Mouse (Mus musculus): Measurements from ENCODE around the gene Acly.

Gene Acly

DNA sequence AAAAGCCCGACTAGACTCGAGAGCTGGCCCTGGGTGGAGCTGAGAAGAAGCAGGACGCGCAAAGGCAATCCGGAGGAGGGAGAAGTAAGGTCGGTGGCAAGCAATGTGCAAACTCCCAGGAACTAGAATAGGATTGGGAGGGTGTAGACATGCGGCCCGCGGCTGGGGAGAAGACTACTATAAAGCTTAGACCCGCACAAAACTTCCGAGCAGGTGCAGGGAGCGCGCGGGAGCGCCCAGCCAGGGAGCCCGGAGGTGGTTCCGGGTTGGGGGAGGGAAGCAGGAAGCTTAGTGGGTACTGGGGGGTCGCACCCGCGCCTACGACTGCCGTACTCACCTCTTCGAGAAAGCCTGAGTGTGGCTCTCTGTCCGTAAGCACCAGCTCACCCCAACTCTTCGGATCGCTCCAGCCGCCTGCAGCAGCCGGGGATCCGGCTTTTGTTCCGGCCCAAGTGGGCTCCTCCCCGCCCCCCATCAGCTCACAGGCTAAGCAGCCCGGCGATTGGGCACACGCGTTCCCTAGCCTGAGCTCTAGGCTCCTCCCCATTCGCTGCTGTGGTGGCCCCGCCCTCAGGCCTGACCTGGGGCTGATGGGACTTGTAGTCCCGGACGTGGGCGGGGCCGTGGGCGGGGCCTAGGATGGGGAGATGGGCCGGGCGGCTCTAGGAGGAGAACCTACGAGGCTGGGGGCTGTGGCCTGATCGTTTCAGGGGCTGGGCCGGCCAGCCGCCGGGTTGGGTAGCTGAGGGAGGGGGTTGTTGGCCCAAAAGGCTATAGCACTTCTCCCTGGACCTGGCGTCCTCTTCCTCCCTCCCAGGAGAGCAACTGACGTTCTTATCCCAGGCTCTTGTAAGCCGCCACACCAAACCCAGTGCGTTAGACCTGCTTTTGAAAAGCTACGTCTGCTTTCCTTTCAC lies at the start of gene Acly:
Acly (minus strand) TSS at position 543 of the 917 bp plus-strand sequence.
- DNase-seq, result peak; percentile 98 to 100

DNA sequence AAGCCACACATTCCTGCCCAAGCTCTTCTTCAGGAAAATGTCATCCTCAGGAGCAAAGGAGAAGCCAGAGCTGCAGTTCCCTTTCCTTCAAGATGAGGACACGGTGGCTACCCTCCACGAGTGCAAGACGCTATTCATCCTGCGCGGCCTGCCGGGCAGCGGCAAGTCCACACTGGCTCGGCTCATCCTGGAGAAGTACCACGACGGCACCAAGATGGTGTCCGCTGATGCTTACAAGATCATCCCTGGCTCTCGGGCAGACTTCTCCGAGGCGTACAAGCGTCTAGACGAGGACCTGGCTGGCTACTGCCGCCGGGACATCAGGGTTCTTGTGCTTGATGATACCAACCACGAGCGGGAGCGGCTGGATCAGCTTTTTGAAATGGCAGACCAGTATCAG lies 48.5 kb upstream of the Acly start:
- no peak for DNase-seq

DNA sequence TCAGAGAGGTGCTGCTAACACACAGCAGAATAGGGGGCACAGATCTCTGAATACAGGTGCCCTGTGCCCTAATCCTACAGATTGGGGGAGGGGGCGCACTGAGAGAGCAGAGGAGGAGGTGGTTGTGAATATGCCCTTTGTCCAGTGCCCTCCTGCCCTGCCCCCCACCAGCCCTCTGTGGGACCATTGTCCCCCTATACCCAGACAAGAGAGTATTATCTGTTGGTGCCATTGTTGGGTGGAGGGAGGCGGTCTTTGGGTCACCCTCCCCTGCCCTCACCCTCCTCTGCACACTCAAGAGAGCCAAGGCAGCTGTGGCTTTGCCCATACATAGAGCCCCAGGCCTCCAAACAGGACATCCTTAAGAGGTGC lies 47.7 kb upstream of the Acly start:
- DNase-seq, result no peak

DNA sequence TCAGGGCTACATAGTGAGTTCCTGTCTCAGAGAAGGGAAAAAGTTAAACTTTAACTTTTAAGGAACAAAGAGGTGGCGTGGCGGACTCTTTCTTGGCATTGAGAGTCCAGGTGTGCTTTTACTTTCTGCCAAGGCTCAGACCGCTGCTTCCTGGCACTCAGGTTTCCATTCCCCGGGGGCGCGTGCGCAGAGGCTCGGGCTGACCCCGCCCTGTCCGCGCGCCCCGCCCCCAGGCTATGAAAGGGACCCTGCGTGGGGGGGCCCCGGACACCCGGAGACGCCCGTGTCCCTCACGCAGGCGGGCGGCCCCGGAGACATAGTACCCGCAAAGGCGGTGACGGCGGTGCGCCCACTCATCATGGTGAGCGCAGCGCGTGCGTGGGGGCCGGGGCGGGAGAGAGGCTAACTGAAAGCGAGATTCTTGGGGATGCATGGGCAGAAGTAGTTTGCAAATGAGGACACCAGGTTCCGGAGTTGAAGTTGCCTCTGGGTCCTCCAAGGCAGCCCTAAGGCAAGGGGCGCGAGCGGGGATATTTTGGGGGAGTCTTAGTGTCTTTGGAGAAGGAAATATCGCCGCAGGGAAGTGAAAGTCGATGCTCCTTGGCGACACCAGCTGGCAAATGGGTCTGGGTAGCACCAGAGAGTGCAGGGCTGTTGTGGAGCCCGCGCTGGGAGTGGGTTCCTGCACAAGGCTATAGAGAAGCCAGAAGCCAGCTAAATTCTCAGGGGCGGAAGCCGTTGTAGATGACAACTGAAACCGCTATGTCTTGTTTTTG lies 47.1 kb upstream of the Acly start, which contains the start of gene Cnp:
Cnp (plus strand) TSS at position 197 of the 776 bp plus-strand sequence.
- DNase-seq, result peak; percentile 86 to 88

DNA sequence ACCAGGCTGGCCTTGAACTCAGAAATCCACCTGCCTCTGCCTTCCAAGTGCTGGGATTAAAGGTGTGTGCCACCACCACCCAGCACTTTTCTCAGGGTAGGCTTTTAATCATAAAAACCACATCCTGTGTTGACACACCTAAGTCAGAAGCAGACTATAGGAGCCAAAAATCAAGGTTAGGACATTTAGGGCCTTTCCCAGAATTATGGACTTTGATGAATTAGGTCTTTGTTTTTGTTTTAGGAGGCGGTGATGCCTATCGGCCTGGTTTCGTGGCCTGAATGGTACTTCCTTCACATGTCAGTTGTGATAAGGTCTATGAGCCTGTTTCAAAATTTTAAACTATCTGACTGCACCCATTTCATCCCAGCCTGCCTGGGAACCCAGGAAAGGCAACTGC lies 46.4 kb upstream of the Acly start:
- DNase-seq, result no peak

DNA sequence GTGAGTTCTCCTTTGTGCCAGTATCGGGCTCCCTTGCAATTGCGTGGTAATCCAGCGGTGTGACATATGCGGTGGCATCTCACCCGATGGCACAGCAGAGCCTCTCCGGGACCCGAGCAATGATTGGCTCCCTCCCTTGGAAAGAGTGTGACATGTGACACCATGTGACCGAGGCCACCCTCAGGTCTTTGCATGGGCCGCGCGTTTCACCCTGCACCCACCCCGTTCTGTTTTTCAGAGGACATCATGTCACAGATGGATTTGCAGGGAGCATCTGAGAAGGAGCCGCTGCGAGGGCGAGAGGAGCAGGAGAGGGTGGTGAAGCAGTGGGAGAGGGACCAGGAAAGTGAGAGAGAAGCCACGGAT lies 43.4 kb upstream of the Acly start:
- no peak for DNase-seq

DNA sequence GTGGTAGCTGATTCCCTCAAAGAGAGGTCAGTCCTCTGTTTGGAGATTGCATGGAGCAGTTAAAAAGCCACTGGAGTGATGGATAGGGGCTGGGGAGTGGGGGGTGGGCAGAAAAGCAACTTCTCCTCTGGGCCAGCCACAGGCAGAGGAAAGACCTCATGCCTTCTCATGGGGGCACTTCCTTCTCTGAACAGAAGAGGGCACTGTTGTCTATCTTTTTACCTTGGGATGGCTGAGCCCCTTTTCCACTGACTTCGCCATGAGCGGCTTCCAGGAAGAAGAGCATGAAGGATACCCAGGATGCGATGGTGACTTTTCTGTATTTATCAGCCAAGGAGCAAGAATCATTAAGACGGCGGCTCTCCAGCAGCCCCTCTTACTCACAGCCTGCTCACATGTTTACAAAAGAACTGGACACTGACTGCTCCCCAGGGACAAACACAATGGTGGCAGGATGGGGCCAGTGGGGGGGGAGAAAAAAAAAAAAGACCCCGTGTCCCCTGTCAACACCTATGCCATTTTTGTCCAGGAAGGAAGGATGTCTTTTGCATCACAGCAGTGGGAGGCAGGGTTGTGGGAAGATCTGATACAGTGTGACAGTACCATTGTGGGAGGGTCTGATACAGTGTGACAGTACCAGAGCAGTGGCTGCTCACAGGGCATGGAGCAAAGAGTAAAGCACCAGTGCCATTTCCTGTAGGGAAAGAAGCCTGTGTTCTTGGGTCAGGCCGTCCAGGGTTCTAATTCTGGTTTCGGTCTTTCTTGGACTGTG lies 42.8 kb upstream of the Acly start:
- DNase-seq, result peak; percentile 39 to 81

DNA sequence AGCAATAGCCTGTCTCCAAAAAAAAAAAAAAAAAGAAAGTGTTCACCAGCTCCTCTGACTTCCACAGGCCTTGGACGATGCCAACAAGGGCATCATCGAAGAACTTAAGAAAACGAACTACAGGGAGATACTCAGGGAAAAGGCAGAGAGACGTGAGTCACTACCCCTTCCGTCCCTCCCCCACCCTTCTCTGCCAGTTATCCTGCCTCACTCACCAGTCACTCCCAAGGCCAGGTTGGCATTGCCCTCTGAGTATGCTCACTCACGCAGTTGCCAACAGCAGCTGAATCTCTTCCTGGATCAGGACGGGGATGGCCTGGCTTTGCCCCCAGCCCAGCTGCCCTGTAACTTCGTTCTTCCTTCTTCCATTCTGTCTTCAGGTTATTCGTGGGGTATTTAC lies 42.0 kb upstream of the Acly start:
- DNase-seq, result no peak

DNA sequence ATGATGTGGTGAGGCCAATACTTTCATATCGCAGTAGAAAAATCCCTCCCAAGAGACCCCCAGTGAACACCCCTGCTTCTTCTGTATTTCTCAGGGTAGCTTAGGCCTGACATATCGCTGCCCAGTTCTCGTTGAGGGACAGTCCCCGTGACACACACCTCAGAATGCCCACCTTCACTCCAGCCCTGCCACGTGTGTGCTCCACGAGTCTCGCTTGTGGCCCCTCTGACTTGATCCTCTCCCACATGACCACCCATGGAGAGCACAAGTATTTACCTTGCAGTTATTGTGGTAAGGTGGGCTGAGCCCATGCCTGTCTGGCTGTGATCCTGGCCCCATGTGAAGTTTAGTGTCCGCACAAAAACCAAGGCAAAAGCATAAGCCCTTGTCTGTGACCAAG lies 40.9 kb upstream of the Acly start:
- no peak for DNase-seq

DNA sequence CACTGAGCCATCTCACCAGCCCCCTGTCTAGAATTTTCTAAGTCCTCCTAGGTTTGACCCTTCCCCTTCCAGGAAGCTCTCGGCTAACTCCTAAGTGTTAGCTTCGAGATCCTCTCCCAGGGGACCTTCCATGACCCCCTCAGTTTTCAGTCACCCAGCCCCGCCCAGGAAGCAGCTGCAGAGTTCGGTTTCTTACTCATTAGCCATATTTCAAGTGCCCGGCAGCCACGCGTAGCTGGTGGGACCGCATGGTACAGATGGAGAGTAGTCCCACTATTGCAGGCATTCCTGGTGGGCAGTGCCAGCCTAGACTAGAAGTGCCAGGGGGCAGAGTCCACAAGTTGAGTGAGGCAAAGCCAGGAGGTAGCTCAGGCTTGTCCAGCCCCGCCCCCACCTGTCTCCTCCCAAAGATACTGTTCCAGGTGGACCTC lies 40.0 kb upstream of the Acly start:
- DNase-seq, result no peak

DNA sequence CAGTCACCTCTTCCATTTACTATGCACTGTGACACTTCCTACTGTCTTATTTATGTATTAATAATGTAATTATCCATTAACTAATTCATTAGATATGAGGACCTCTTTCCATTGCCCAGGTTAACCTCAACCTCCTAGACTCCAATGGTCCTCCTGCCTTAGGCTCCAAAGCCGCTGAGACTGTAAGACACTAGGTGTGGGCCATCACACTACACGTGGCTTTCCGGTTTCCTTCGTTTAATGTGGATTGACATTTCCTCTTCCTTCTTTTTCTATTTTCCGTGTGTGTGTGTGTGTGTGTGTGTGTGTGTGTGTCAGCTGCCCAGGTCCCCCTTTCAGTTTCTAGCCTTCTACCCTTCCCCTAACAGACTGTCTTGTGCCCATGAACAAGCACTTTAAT lies 39.4 kb upstream of the Acly start:
- DNase-seq, result no peak

DNA sequence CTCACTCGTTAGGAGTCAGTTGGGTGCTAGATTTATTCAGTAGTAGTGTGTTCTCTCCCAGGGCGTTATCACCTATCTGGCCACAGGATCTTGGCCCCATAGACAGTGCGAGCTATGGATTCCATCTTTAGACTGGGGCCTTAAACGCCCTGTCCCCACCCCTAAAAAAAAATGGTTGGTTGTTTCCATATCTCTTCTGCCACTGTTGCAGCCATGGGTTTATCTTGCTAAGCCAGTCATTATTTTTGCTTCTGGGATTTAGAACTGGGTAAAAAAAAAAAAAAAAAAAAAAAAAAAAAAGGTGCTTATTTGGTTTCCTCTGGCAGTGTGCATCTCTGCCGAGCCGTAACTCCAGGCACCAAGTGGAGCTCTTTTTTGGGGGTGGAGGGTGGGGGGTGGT lies 36.9 kb upstream of the Acly start:
- DNase-seq, result no peak

DNA sequence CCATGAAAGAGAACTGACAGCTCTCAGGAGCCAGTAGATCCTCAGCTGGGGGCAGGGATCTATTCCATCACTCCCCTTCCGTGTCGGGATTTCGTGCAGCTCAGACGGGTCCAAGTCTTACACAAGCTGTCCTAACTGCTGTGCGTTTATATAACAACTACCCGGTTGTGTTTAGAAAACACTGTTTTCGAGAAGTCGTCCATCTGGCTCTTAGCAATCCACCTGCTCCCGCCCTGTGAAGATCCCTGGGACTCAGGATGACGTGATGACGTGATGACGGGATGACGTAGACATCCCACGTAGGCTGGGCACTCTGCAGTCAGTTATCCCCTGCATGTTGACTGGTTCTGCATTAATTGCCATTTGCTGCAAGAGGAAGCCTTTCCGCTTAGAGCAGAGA lies 36.5 kb upstream of the Acly start:
- DNase-seq, result no peak

DNA sequence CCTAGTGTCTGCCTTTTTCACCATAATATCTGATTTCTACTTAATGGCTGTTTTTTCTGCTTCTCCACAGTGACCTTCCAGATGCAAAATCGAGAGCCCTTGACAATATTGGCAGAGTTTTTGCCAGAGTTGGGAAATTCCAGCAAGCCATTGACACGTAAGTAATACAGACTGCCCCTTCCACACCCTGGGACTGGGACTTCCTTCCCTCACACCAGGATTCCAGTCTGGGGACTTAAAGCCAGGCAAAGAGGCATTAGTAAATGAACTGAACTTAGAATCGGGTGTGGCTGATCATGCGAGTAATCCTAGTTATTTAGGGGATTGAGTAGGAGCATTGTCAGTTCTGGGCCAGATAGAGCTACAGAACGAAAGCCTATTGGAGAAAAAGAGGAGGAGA lies 33.9 kb upstream of the Acly start:
- DNase-seq, result no peak

DNA sequence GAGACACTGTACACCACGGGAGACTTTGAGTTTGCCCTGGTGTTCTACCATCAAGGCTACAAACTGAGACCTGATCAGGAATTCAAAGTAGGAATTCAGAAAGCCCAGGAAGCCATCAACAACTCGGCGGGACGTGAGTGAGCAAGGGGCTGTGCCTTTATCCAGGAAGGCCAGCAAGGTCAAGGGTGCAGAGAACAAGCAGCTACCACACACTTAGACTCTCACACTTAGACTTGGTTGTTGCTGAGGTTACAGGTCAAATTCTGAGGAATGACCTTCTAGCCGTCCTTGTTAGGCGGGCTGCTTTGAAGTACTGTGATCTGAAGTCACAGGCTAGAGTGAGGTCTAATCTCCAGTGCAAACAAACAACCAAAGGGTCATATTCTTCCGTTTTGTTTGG lies 31.7 kb upstream of the Acly start:
- DNase-seq, result no peak

DNA sequence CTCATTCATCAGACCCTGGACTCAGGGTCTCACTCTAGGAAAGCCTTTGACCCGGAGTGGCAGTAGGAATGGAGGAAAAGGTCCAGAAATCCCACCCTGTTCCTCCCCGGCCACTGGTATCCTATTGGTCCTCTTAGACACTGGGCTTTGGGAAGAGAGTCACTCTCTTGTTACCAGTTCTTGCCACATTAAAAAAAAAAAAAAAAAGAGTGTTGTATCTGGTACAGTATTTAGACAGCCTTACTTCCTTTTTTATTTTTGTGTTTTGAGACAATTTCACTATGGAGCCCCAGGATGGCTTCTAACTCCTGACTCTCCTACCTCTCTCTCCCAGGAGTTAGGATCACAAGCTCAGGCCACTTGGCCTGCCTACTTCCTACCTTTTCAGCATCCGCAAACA lies 29.8 kb upstream of the Acly start:
- no peak for DNase-seq

DNA sequence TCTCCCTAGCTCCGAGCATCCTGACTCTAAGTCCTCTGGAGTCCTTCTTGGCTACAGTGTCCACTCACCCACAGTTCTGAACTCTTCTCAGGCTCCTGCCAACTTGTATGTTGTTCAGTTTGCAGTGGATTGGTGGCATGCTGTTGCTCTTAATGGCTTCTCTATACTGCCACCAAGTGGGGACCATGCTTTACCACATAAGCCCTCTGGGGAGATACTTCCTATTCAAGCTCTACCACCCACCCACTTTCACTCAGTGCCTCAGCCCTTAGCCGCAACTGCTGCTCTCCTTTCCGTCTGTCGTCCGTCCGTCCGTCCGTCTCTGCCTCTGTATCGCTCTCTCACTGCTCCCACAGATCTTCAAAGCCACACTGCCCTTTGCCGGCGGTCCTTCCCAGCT lies 27.8 kb upstream of the Acly start:
- peak; percentile 42 to 77 for DNase-seq

DNA sequence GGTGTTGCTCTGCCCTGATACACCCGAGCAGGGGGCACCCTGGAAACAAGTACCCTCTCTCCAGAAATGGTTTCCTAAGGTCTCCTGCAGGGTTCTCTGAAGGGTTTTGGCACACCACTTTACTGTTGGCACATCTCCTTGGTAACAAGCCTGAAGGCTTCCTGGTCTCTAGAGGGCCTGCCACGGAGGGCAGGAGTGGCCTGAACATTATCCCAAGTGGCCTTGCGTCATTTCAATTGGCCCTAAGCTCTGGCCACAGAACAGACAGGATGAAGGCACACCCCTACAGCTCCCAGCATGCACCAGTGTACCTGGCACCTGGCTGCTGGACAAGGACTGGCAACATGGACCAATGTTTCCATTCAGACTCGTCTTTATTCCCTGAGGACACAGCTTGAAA lies 25.0 kb upstream of the Acly start:
- peak; percentile 56 to 80 for DNase-seq

DNA sequence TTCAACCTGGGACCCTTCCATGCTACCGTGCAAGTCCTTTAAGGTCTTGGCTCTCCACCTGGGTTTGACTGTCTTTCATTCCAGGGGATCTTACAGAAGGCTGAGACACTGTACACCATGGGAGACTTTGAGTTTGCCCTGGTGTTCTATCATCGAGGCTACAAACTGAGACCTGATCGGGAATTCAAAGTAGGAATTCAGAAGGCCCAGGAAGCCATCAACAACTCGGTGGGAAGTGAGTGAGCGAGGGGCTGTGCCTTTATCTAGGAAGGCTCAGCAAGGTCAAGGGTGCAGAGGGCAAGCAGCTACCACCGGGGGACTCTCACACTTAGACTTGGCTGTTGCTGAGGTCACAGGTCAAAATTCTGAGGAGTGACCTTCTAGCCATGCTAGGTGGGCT lies 22.3 kb upstream of the Acly start:
- no peak for DNase-seq

DNA sequence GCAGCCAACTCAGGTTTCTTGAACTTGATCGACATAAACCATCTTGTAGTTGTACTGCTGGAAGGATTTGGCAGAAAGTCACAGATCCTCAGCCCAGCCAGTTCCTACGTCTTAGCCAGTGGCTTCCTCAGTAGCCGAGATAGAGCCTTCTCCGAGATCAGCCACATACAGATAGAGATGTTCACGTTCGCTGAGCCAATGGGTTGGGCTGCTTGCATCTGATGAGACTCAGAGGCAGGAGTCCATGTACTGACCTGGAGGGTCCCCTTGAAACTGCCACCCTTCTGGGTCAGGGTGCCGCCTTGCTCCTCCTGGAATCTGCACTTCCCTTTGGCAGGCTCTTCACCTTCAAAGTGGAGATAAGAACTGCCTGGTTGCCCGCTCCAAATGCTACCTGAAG lies 21.7 kb upstream of the Acly start:
- no peak for DNase-seq

DNA sequence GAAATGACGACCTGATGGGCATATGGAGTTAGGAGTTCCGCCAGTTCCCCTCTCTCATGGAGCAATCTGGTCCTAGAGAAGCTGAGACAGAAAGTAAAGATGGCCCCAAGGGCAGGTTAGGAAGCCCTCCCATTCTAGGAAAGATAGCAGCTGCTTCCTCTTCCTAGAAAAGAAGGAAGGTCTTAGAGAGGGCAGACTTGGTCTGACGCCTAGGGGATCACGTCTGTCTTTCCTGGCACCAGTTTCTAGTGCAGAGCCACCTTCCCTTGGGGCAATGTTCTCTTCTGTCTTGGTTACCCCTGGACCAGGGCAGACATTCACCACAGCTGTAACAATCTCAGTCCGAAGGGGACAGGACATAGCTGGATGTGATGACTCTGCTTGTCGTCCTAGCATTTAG lies 20.3 kb upstream of the Acly start:
- DNase-seq, result no peak

DNA sequence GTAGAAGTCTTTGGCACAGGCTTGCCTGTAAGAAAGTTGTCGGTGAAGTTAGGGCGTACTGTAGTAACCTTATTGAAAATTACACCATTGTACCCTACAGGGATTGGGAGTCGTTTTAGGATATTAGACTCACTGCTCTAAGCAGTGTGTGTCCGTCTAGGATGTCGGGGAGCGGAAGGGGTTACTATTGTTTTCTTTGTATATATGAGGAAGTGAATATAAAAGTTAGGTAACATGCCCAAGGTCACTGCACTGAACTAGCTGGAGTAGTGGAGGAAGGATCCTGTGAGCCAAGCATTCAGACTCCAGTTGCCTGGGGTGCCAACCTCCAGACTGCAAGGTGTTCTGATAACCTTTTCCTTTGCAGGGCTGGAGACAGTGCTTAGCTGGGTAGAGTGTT lies 19.2 kb upstream of the Acly start:
- no peak for DNase-seq

DNA sequence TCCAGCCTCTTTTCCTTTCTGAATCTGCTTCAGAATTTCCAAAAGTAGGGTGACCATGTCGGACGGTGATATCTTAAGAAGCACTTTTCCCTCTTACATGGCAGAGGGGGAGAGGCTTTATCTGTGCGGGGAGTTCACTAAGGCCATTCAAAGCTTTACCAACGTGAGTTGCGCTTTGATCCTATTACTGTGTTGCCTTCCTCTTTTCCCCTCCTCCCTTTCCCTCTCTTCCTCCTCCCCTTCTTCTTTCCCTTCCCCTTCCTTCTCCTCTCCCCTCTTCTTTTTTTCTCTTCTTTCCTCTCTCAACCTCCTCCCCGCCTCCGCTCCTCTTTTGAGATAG lies 17.9 kb upstream of the Acly start:
- no peak for DNase-seq
